Mouse (Mus musculus): Measurements from ENCODE around the gene Ubr1. TPM values are rescaled to one million over a fixed set of nuclear protein-coding genes. Genes with fewer than 3 reads are reported as not detected.

Ubr1 gene
- polyA plus RNA-seq, 1 experiment from 2014 or later, result 28.6 TPM

DNA sequence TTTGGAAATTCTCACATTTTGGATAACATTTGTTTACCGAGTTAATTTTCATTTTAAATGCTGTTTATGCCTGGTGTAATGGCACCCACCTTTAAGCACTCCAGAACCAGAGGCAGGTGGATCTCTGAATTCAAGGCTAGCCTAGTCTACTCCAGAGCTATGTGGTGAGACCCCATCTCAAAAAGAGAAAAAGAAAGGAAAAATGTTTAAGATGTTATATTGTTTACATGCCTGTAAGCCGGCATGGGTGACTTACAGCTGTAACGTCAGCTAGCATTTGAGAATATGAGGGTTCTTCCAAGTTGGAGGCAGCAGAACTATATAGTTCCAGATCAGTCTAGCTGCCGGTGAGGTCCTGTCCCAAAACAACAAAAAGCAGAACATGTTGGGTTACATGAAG is 1.3 kb upstream of the Ubr1 start:
- Histone ChIP-seq H3K36me3 (no peaks in the 10 kb centered on the region), H3K4me1 (peaks cover 7% of the 10 kb centered on the region), H3K27me3 (peaks cover 6% of the 10 kb centered on the region; the same call in 1 of the 2 replicates), H3K9me3 (replicated peaks) (no peaks in the 10 kb centered on the region), H3K27ac (no peak overlapping the region), H3K4me2 (replicated peaks) (no peak overlapping the region), H3K9ac (no peak overlapping the region), H3K4me3 (no peak overlapping the region)
- no peak for ATAC-seq (ENCODE audit: low FRiP score)
- 91% methylated on average over 4 of the region's 4 CpGs for WGBS

DNA sequence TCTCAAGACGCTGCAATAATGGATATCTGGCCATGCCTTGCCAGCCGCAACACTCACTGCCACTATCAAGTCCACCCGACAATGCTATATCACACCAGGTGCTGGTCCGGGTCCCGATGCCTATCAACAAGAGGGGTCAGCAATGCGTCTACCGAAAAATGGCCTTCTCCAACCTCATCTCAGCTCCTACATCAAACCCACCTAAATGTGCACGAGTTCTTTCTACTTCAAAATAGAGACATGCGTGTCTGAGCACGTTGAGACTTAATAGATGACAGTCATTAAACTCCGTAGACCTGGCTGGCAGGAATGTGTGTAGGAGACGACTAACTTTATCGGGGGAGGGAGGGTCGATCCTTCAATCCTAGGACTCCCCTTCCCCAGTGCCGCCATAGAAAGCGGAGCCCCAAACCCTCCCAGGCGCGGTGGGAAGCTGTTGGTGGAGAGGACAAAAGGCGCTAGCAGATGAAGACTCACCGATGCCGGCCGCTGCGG is 423 bp downstream of the Ubr1 start:
- peak overlapping the region; percentile 86 for H3K27ac ChIP-seq
- peak; percentile 81; the same call in 1 of the 2 replicates for ATAC-seq (ENCODE audit: low FRiP score)
- peaks cover 6% of the 10 kb centered on the region; the same call in 1 of the 2 replicates for H3K27me3 ChIP-seq
- H3K36me3 ChIP-seq, result 0 out of 2 replicates have a peak, but pooled peaks cover 4% of the 10 kb centered on the region
- H3K4me2 ChIP-seq (replicated peaks), result peak overlapping the region; percentile 72
- under 1% methylated on average over 23 of the region's 23 CpGs for WGBS
- H3K4me1 ChIP-seq, result peaks cover 7% of the 10 kb centered on the region
- H3K4me3 ChIP-seq, result peak overlapping the region; percentile 80
- H3K9ac ChIP-seq, result peak overlapping the region; percentile 80
- H3K9me3 ChIP-seq (replicated peaks), result no peaks in the 10 kb centered on the region

DNA sequence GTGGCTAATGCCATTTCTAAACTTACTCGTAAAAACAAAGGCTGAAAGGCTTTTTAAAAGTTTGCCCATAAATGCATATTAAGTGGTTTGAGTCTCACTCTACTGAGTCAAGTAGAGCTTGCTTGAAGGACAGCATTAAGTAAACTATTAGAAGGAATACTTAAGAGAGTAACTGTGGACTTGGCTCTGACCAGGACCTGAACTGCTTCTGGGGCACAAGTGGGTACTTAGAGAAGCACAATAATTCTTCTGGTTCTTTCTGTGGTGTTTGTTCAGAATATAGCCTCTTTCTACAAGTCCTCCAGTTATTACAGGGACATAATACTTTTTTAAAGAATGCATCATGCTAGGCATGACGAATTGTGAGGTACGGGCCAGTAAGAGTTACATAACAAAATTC is 5.0 kb downstream of the Ubr1 start:
- Histone ChIP-seq H3K9me3 (replicated peaks) (no peaks in the 10 kb centered on the region), H3K27me3 (no peaks in the 10 kb centered on the region), H3K4me2 (replicated peaks) (no peak overlapping the region), H3K4me1 (peaks cover 7% of the 10 kb centered on the region), H3K4me3 (no peak overlapping the region), H3K27ac (no peak overlapping the region), H3K9ac (no peak overlapping the region), H3K36me3 (peaks cover 8% of the 10 kb centered on the region; the same call in 1 of the 2 replicates)
- no peak for ATAC-seq (ENCODE audit: low FRiP score)
- WGBS, result 93% methylated on average over 3 of the region's 3 CpGs

DNA sequence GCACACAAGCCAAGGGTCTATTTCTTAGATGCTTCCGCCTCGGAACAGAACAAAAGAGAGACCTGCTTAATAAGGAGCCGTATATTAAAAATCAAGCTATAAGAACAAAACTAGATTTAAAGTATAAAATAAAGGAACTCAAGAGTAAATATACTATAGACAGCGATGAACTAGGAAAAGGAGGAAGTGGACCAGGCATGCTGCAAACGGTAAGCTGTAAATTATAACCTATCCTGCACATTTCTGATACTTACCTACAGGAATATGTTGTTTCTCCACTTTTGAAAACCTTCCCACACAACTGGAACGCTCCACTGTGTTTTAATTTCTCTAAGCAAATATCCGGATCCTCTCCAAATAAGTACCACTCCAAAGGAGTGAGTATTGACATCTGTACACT is 7.4 kb downstream of the Ubr1 start:
- ATAC-seq (ENCODE audit: low FRiP score), result no peak
- H3K27ac ChIP-seq, result no peak overlapping the region
- no peak overlapping the region for H3K4me2 ChIP-seq (replicated peaks)
- peaks cover 15% of the 10 kb centered on the region; the same call in 1 of the 2 replicates for H3K36me3 ChIP-seq
- no peak overlapping the region for H3K9ac ChIP-seq
- no peaks in the 10 kb centered on the region for H3K27me3 ChIP-seq
- no peaks in the 10 kb centered on the region for H3K9me3 ChIP-seq (replicated peaks)
- WGBS, result 95% methylated on average over 7 of the region's 7 CpGs
- H3K4me1 ChIP-seq, result no peaks in the 10 kb centered on the region
- H3K4me3 ChIP-seq, result no peak overlapping the region

DNA sequence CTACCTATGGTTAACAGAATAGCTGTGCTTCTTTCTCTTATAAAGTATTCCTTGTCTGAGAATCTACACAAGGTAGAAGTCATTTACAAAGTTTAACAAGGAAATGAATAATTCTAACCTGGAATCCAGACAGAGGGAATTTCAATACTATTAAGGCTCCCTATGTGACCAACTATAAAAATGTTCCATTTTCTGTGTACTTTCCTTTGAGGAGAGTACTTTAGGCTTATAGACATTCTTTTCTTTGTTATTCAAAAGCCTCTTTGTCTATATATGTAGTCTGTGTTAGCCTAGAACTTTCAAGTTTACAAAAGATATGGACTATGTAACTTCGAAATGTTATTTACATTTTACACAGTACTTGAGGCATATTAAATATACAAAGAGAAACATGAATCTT is 10.3 kb downstream of the Ubr1 start:
- 91% methylated on average over 1 of the region's 1 CpGs for WGBS
- no peaks in the 10 kb centered on the region for H3K27me3 ChIP-seq
- H3K4me3 ChIP-seq, result no peak overlapping the region
- no peak for ATAC-seq (ENCODE audit: low FRiP score)
- no peaks in the 10 kb centered on the region for H3K9me3 ChIP-seq (replicated peaks)
- no peaks in the 10 kb centered on the region for H3K4me1 ChIP-seq
- H3K9ac ChIP-seq, result no peak overlapping the region
- no peak overlapping the region for H3K27ac ChIP-seq
- peaks cover 12% of the 10 kb centered on the region for H3K36me3 ChIP-seq
- H3K4me2 ChIP-seq (replicated peaks), result no peak overlapping the region

DNA sequence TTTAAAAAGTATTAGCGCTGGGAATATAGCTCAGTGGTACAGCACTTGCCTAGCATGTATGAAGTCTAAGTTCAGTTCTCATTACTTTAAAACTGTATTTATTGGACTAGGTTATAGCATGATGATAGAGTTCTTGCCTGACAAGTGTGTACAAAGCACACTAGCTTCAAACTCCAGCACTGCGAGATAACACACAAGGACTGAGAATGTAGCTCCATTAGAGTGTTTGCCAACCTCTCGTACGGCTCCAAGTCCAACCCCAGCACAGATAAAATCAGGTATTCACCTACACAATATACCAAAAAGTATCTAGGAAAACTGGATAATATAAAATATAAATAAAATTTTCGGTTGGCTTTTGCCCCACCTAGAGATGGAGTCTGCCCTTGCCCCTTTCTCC is 10.7 kb downstream of the Ubr1 start:
- H3K36me3 ChIP-seq, result peaks cover 16% of the 10 kb centered on the region
- no peaks in the 10 kb centered on the region for H3K9me3 ChIP-seq (replicated peaks)
- no peak overlapping the region for H3K27ac ChIP-seq
- no peaks in the 10 kb centered on the region for H3K27me3 ChIP-seq
- no peak overlapping the region for H3K9ac ChIP-seq
- WGBS, result 94% methylated on average over 5 of the region's 5 CpGs
- H3K4me1 ChIP-seq, result no peaks in the 10 kb centered on the region
- no peak overlapping the region for H3K4me2 ChIP-seq (replicated peaks)
- H3K4me3 ChIP-seq, result no peak overlapping the region
- ATAC-seq (ENCODE audit: low FRiP score), result no peak

DNA sequence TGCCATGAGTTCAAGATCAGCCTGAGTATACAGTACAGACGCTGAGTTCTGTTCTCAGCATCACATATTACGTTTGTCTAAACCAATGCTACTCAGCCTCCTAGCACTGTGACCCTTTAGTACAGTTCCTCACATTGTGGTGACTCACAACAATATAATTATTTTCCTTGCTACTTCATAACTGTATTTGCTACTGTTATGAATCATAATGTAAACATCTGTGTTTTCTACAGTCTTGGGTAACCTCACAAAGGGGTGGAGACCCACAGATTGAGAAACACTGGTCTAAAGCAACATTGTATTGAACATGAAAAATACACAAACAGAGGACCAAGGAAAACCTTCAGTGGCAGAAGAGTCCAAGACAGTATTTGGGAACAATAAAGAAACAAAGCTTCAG is 11.2 kb downstream of the Ubr1 start:
- no peak for ATAC-seq (ENCODE audit: low FRiP score)

DNA sequence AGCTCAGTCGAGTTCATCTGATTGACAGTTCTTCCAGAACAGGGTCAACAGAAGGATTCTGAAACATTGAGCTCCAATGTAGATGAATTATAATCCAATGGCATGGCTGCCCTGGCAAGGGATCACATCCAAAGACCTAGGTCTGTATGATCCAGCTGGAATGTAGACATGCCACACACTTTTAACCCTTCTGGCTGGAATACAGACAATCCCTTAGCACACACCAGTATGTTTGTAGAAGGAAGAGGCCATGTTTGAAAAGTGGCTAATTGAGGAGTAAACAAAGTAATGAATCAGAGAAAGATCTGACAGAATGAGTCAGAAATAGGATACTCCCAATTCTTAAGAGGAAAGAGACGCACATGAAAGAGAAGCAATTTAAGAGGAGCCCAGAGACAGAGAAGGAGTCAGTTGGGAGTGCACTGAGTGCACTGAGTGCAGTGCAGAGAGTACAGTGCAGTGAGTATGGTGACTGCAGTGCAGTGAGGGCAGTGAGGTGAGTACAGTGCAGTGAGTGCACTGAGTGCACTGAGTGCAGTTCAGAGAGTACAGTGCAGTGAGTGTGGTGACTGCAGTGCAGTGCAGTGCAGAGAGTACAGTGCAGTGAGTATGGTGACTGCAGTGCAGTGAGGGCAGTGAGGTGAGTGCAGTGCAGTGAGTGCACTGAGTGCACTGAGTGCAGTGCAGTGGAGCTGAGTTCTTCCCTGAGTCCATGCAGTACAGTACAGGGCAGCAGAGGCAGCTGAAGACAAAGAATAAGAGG is 18.2 kb downstream of the Ubr1 start:
- Histone ChIP-seq H3K4me3 (no peak overlapping the region), H3K4me1 (no peaks in the 10 kb centered on the region), H3K9ac (no peak overlapping the region), H3K36me3 (peaks cover 44% of the 10 kb centered on the region), H3K9me3 (replicated peaks) (no peaks in the 10 kb centered on the region), H3K27ac (no peak overlapping the region), H3K4me2 (replicated peaks) (no peak overlapping the region), H3K27me3 (no peaks in the 10 kb centered on the region)
- no peak for ATAC-seq (ENCODE audit: low FRiP score)
- WGBS, result 78% methylated on average over 2 of the region's 2 CpGs

More for the DNA sequence above, 11.2 kb downstream of the Ubr1 start:
- no peaks in the 10 kb centered on the region for H3K9me3 ChIP-seq (replicated peaks)
- H3K4me1 ChIP-seq, result no peaks in the 10 kb centered on the region
- H3K27me3 ChIP-seq, result no peaks in the 10 kb centered on the region
- no peak overlapping the region for H3K4me2 ChIP-seq (replicated peaks)
- H3K27ac ChIP-seq, result no peak overlapping the region
- WGBS, result 93% methylated on average over 2 of the region's 2 CpGs
- H3K9ac ChIP-seq, result no peak overlapping the region
- no peak overlapping the region for H3K4me3 ChIP-seq
- peaks cover 21% of the 10 kb centered on the region for H3K36me3 ChIP-seq

DNA sequence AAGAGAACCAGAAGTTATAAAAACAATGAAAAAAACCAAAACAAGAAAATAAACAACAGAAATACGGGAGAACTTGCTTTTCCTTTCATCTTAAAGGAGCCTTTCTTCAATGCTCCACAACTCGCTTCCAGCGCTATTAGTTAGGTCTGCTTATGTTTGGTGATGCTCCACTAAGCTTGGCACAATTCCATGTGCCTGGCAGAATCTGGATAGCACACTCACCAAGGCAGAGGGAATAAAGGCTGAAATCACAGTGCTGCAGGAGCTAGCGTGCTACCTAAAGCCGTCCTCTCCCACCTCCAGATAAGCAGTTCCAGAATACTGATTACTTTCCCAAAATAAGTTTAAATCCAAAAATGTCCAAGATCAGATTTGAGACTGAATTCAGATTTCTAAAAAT is 19.3 kb downstream of the Ubr1 start:
- Histone ChIP-seq H3K27me3 (no peaks in the 10 kb centered on the region), H3K9me3 (replicated peaks) (no peaks in the 10 kb centered on the region), H3K4me1 (no peaks in the 10 kb centered on the region), H3K27ac (no peak overlapping the region), H3K4me3 (no peak overlapping the region), H3K9ac (no peak overlapping the region), H3K4me2 (replicated peaks) (no peak overlapping the region), H3K36me3 (peaks cover 54% of the 10 kb centered on the region)
- 84% methylated on average over 5 of the region's 5 CpGs for WGBS
- no peak for ATAC-seq (ENCODE audit: low FRiP score)

DNA sequence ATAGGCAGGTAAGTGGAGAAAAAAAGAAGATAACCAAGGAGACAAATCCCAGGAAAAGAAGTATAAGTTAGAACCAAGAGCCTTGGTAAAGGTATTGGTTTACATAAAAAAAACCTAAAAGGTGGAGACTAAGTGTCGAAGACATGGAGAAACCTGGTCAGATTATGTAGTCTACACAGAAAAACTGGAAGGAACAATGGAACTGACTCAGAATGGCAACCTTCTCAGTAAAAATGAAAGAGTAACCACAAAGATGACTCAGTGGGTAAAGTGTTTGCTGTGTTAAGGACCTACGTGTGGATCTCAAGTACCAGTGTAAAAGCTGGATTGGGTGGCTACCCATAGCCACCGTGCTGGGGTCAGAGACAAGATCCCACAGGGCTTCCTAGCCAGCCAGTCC is 37.5 kb downstream of the Ubr1 start:
- no peaks in the 10 kb centered on the region for H3K27me3 ChIP-seq
- no peak overlapping the region for H3K9ac ChIP-seq
- H3K4me3 ChIP-seq, result no peak overlapping the region
- no peak overlapping the region for H3K27ac ChIP-seq
- peaks cover 62% of the 10 kb centered on the region for H3K36me3 ChIP-seq
- no peak overlapping the region for H3K4me2 ChIP-seq (replicated peaks)
- no peaks in the 10 kb centered on the region for H3K9me3 ChIP-seq (replicated peaks)
- WGBS, result 97% methylated on average over 3 of the region's 3 CpGs
- ATAC-seq (ENCODE audit: low FRiP score), result no peak
- no peaks in the 10 kb centered on the region for H3K4me1 ChIP-seq

DNA sequence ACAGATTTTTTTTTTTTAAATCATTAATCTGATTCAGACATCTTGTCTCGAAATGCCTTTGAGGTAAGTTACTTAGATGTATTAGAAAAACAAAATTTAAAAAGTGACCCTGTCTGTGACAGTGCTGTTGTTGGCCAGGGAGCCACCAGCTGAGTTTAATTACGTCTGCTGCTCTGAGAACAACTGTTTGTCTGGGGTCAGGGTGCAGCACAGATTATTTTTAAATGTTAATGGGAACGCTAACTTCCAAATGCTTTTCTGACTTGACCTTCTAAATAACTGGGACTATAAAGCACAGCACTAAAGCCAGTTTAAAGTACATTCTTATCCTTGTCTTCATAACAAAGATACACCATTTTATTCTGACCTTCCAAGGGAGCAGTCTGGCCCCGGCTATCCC is 61.0 kb downstream of the Ubr1 start:
- no peak overlapping the region for H3K4me3 ChIP-seq
- peaks cover 28% of the 10 kb centered on the region for H3K36me3 ChIP-seq
- H3K27ac ChIP-seq, result no peak overlapping the region
- H3K4me1 ChIP-seq, result no peaks in the 10 kb centered on the region
- H3K9ac ChIP-seq, result no peak overlapping the region
- H3K27me3 ChIP-seq, result no peaks in the 10 kb centered on the region
- H3K9me3 ChIP-seq (replicated peaks), result no peaks in the 10 kb centered on the region
- no peak for ATAC-seq (ENCODE audit: low FRiP score)
- H3K4me2 ChIP-seq (replicated peaks), result no peak overlapping the region
- 68% methylated on average over 4 of the region's 4 CpGs for WGBS

DNA sequence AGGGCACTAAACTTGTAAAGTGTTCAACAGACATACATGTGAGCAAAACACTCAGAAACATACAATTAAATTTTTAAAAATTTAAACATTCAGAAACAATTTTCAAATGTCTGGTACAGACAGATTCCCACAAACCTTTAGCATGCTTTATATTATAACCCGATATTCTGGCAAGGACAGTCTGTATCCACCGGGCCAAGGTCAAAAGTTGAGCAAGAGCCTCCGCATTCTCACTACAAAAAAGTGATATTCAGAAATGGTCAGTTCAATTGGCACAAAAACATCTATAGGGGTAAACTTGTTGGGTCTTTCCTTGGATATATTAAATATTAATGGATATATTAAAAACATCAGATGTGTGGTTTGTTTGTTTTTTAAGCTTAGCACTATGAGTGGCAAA is 74.2 kb downstream of the Ubr1 start:
- Histone ChIP-seq H3K27me3 (no peaks in the 10 kb centered on the region), H3K4me1 (no peaks in the 10 kb centered on the region), H3K4me2 (replicated peaks) (no peak overlapping the region), H3K27ac (no peak overlapping the region), H3K36me3 (peaks cover 63% of the 10 kb centered on the region), H3K9ac (no peak overlapping the region), H3K9me3 (replicated peaks) (no peaks in the 10 kb centered on the region), H3K4me3 (no peak overlapping the region)
- no peak for ATAC-seq (ENCODE audit: low FRiP score)
- WGBS, result 94% methylated on average over 3 of the region's 3 CpGs

DNA sequence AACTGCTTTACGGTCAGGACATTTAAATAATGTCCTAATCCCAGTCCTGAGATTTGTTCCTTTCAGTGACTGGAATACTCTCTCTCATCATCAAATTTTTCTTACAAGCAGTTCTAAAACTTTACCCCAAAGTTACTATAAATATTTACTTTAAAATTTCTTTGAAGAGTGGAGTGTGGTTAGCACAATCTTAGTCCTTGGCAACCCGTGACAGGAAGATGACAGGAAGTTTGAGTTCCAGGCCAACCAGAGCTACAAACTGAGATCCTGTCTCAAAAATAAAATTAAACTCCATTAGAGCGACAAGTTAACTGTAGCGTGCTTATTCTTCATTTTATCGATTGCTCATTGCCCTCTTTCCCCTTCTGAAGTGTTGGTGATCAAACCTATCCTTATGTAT is 82.9 kb downstream of the Ubr1 start:
- Histone ChIP-seq H3K27ac (no peak overlapping the region), H3K27me3 (no peaks in the 10 kb centered on the region), H3K36me3 (peaks cover 48% of the 10 kb centered on the region), H3K4me2 (replicated peaks) (no peak overlapping the region), H3K9me3 (replicated peaks) (no peaks in the 10 kb centered on the region), H3K4me3 (no peak overlapping the region), H3K4me1 (no peaks in the 10 kb centered on the region), H3K9ac (no peak overlapping the region)
- WGBS, result 92% methylated on average over 5 of the region's 5 CpGs
- no peak for ATAC-seq (ENCODE audit: low FRiP score)
